In genomic region chrX:110816609-110817008, GRCm38 (mm10) we compare ENCODE assay signal across 9 mouse cellular contexts. TPM values are rescaled to one million over a fixed set of nuclear protein-coding genes. Genes with fewer than 3 reads are reported as not detected.
DNase-seq lines count a peak whose midpoint lies in the region; ATAC-seq lines count a peak whose summit lies in the region.
"Had no signal": no experiment of that assay in that cellular context is flagged by ENCODE, and none has a peak within 500 bp of the region (broad histone marks: within the 10 kb centered on the region; RNA-seq: fewer than 3 reads in every experiment).

No protein-coding gene starts in this region.

- H3K4me3 ChIP-seq in kidney, embryonic 15.5 days (replicated peaks), result 0 out of 2 replicates have a peak overlapping the region, but pooled peaks have one; percentile 1
- H3K4me3 ChIP-seq in embryonic facial prominence, embryonic 13.5 days, result peak overlapping the region; percentile 48
- H3K4me3 ChIP-seq in hindbrain, embryonic 15.5 days, result peak overlapping the region; percentile 60
- peak overlapping the region; percentile 39 for H3K4me3 ChIP-seq in neural tube, embryonic 14.5 days (ENCODE audit: low read depth, low read length)

- no peak overlapping the region for H3K27ac ChIP-seq in kidney, embryonic 15.5 days
- no peak overlapping the region for H3K27ac ChIP-seq in embryonic facial prominence, embryonic 13.5 days
- peak overlapping the region; percentile 79 for H3K27ac ChIP-seq in hindbrain, embryonic 15.5 days (replicated peaks)
- peak overlapping the region; percentile 55 for H3K27ac ChIP-seq in neural tube, embryonic 14.5 days (ENCODE audit: low read depth, low read length)

- H3K4me2 ChIP-seq in kidney, embryonic 15.5 days, result peak overlapping the region; percentile 40
- H3K4me2 ChIP-seq in embryonic facial prominence, embryonic 13.5 days, result peak overlapping the region; percentile 49
- peak overlapping the region; percentile 57 for H3K4me2 ChIP-seq in hindbrain, embryonic 15.5 days
- H3K4me2 ChIP-seq in neural tube, embryonic 14.5 days (ENCODE audit: low read depth, low read length), result peak overlapping the region; percentile 50

- H3K9me3 ChIP-seq in kidney, embryonic 15.5 days (replicated peaks), result no peaks in the 10 kb centered on the region
- no peaks in the 10 kb centered on the region for H3K9me3 ChIP-seq in embryonic facial prominence, embryonic 13.5 days
- no peaks in the 10 kb centered on the region for H3K9me3 ChIP-seq in hindbrain, embryonic 15.5 days
- H3K9me3 ChIP-seq in neural tube, embryonic 14.5 days (ENCODE audit: control insufficient read depth, low read length), result no peaks in the 10 kb centered on the region

- 0 out of 2 replicates have a peak, but pooled peaks cover 4% of the 10 kb centered on the region for H3K4me1 ChIP-seq in kidney, embryonic 15.5 days
- no peaks in the 10 kb centered on the region for H3K4me1 ChIP-seq in embryonic facial prominence, embryonic 13.5 days
- H3K4me1 ChIP-seq in hindbrain, embryonic 15.5 days (replicated peaks), result 0 out of 2 replicates have a peak, but pooled peaks cover 3% of the 10 kb centered on the region
- H3K4me1 ChIP-seq in neural tube, embryonic 14.5 days (ENCODE audit: control insufficient read depth, insufficient read depth, low read length), result no peaks in the 10 kb centered on the region

- no peaks in the 10 kb centered on the region for H3K36me3 ChIP-seq in kidney, embryonic 15.5 days
- H3K36me3 ChIP-seq in embryonic facial prominence, embryonic 13.5 days, result no peaks in the 10 kb centered on the region
- no peaks in the 10 kb centered on the region for H3K36me3 ChIP-seq in hindbrain, embryonic 15.5 days
- H3K36me3 ChIP-seq in neural tube, embryonic 14.5 days (ENCODE audit: control insufficient read depth, insufficient read depth, low read length), result no peaks in the 10 kb centered on the region

- 14% methylated on average over 16 of the region's 16 CpGs for WGBS in kidney, embryonic 15.5 days
- 22% methylated on average over 16 of the region's 16 CpGs for WGBS in embryonic facial prominence, embryonic 13.5 days
- 11% methylated on average over 16 of the region's 16 CpGs for WGBS in hindbrain, embryonic 15.5 days
- WGBS in neural tube, embryonic 14.5 days, result 17% methylated on average over 16 of the region's 16 CpGs

- DNase-seq in kidney, postnatal 14 days, result no peak
- no peak for DNase-seq in left cerebral cortex, adult 18-20 months (ENCODE audit: low spot score in 2 of 2)
- DNase-seq in frontal cortex, postnatal 25 days (ENCODE audit: low spot score in 2 of 2), result no peak
- DNase-seq in spleen, postnatal 36 days (ENCODE audit: low spot score in 2 of 2), result no peak
- DNase-seq: cerebellum, adult 11-12 months had no signal

- no peak overlapping the region for H3K9ac ChIP-seq in kidney, embryonic 15.5 days
- H3K9ac ChIP-seq in embryonic facial prominence, embryonic 13.5 days, result no peak overlapping the region
- peak overlapping the region; percentile 50 for H3K9ac ChIP-seq in hindbrain, embryonic 15.5 days
- H3K9ac ChIP-seq in neural tube, embryonic 14.5 days (replicated peaks; ENCODE audit: low read depth, low read length), result peak overlapping the region; percentile 56

- H3K27me3 ChIP-seq in kidney, embryonic 15.5 days, result peaks cover 56% of the 10 kb centered on the region
- H3K27me3 ChIP-seq in embryonic facial prominence, embryonic 13.5 days, result peaks cover 51% of the 10 kb centered on the region
- H3K27me3 ChIP-seq in hindbrain, embryonic 15.5 days, result no peaks in the 10 kb centered on the region
- no peaks in the 10 kb centered on the region for H3K27me3 ChIP-seq in neural tube, embryonic 14.5 days (ENCODE audit: control insufficient read depth, insufficient read depth, low read length)

- no peak for ATAC-seq in kidney, embryonic 15.5 days (replicated peaks; ENCODE audit: low FRiP score)
- no peak for ATAC-seq in embryonic facial prominence, embryonic 13.5 days (ENCODE audit: insufficient number of reproducible peaks, insufficient read depth, low FRiP score, low TSS enrichment, low read depth)
- 0 out of 2 replicates have a peak, but pooled peaks have one; percentile 2 for ATAC-seq in hindbrain, embryonic 15.5 days (ENCODE audit: low FRiP score, low read depth)
- ATAC-seq in neural tube, embryonic 14.5 days (ENCODE audit: low read depth), result no peak

RNA-seq across cellular contexts. Expression of gene Pou3f4, which starts 2.5 kb away (rescaled TPM):
- 0.13 and 0.18 TPM in 2 replicates for polyA plus RNA-seq in kidney, embryonic 15.5 days (2015; fragmentation: Nextera tagmentation; extraction: Ambion mirVana)
- 6.6 and 8.2 TPM in 2 replicates for polyA plus RNA-seq in embryonic facial prominence, embryonic 13.5 days (2015; fragmentation: Nextera tagmentation; extraction: Ambion mirVana)
- polyA plus RNA-seq in hindbrain, embryonic 15.5 days (2015; fragmentation: Nextera tagmentation; extraction: Ambion mirVana), result 7.7 and 14.6 TPM in 2 replicates
- 5.8 and 8.4 TPM in 2 replicates for polyA plus RNA-seq in neural tube, embryonic 14.5 days (2014; fragmentation: Nextera tagmentation; extraction: Ambion mirVana)
- total RNA-seq in left cerebral cortex, adult 18-20 months (2021), result 1 to 10 TPM; 6.2 to 6.5 TPM

Comparison
In these comparisons a context has a peak if more than half of its experiments do, and no peak if none do; other contexts are left out.
1. H3K27ac ChIP-seq: peak in hindbrain, embryonic 15.5 days (single experiment) and neural tube, embryonic 14.5 days (single experiment); none in kidney, embryonic 15.5 days (single experiment) and embryonic facial prominence, embryonic 13.5 days (single experiment).
2. H3K4me3 ChIP-seq: peak in every context shown above with its lines; median percentile 60 in hindbrain, embryonic 15.5 days; 48 in embryonic facial prominence, embryonic 13.5 days; 39 in neural tube, embryonic 14.5 days; 1 in kidney, embryonic 15.5 days.
3. H3K9ac ChIP-seq: peak in hindbrain, embryonic 15.5 days (single experiment) and neural tube, embryonic 14.5 days (single experiment); none in kidney, embryonic 15.5 days (single experiment) and embryonic facial prominence, embryonic 13.5 days (single experiment).
4. Peak in every context shown above with its lines, with median percentiles within 50 percentile points of each other: H3K4me2 ChIP-seq.